8 mouse cellular contexts compared by ENCODE assay signal in the genomic region with DNA sequence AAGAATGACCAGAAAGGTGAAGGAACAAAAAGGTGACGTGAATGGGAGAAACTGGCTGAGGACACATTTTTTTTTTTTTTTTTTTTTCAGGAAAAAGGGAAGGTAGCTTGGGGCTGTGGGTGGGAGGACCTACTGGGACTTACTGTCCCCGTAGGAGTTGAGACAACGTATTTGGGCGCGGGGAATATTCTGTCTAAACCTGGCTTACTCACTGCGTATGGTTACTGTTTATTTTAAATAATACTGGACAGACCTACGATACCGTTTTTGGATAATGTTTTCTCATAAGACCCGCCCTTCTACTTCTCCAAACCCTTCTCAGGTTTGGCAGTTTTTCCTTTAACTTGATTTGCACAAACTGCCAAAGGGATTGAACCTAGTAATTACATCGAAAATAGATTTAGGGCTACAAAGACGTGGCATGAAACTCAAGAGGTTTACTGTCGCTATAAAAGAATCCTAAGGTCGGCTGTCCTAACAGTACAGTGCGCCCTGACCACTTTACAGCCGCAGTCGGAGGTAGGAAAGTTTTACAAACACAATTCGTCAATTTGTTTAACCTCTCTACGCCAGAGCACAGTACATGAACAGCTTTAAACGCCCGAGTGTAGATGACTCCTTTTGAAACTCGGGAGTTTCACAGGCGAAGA. TPM values are rescaled to one million over a fixed set of nuclear protein-coding genes. Genes with fewer than 3 reads are reported as not detected.
DNase-seq lines count a peak whose midpoint lies in the region; ATAC-seq and TF ChIP-seq lines count a peak whose summit lies in the region.

No protein-coding gene starts in this region.

- no peaks in the 10 kb centered on the region for H3K27me3 ChIP-seq in kidney, embryonic 14.5 days (ENCODE audit: control insufficient read depth, insufficient read depth, low read length)
- H3K27me3 ChIP-seq in hindbrain, postnatal 0 days (ENCODE audit: insufficient read depth, low read length): no peaks in the 10 kb centered on the region
- 0 out of 2 replicates have a peak, but pooled peaks cover 5% of the 10 kb centered on the region for H3K27me3 ChIP-seq in midbrain, embryonic 14.5 days (ENCODE audit: control insufficient read depth, insufficient read depth, low read length)

- no peak for ATAC-seq in kidney, embryonic 14.5 days (ENCODE audit: low FRiP score, low TSS enrichment)
- ATAC-seq in hindbrain, postnatal 0 days: no peak
- ATAC-seq in midbrain, embryonic 14.5 days (ENCODE audit: low FRiP score, low TSS enrichment): no peak

- H3K4me1 ChIP-seq in kidney, embryonic 14.5 days (ENCODE audit: control insufficient read depth, insufficient read depth, low read length): peaks cover 10% of the 10 kb centered on the region; the same call in 1 of the 2 replicates
- H3K4me1 ChIP-seq in cortical plate, adult 2 months (ENCODE audit: control insufficient read depth, insufficient read depth, low read length): peaks cover 11% of the 10 kb centered on the region
- peaks cover 14% of the 10 kb centered on the region for H3K4me1 ChIP-seq in hindbrain, postnatal 0 days (ENCODE audit: insufficient read depth, low read length)
- peaks cover 30% of the 10 kb centered on the region for H3K4me1 ChIP-seq in midbrain, embryonic 14.5 days (ENCODE audit: control insufficient read depth, insufficient read depth, low read length)

- TF ChIP-seq POLR2A in cortical plate, adult 2 months (IDR thresholded peaks at IDR 0.05; ENCODE audit: extremely low read depth, insufficient read depth, low read length): no peak

- 2% methylated on average over 22 of the region's 22 CpGs for WGBS in kidney, embryonic 14.5 days
- 5% methylated on average over 22 of the region's 22 CpGs for WGBS in hindbrain, postnatal 0 days
- WGBS in midbrain, embryonic 14.5 days: 8% methylated on average over 22 of the region's 22 CpGs

- peak overlapping the region; percentile 99 for H3K4me3 ChIP-seq in kidney, embryonic 14.5 days (ENCODE audit: low read length)
- peak overlapping the region; percentile 82 for H3K4me3 ChIP-seq in cortical plate, adult 2 months (ENCODE audit: insufficient read depth, low read length)
- peak overlapping the region; percentile 95 for H3K4me3 ChIP-seq in hindbrain, postnatal 0 days (ENCODE audit: low read length)
- peak overlapping the region; percentile 100 for H3K4me3 ChIP-seq in midbrain, embryonic 14.5 days (replicated peaks; ENCODE audit: low read depth, low read length)

- H3K36me3 ChIP-seq in kidney, embryonic 14.5 days (ENCODE audit: control insufficient read depth, insufficient read depth, low read length): no peaks in the 10 kb centered on the region
- H3K36me3 ChIP-seq in hindbrain, postnatal 0 days (ENCODE audit: insufficient read depth, low read length): no peaks in the 10 kb centered on the region
- no peaks in the 10 kb centered on the region for H3K36me3 ChIP-seq in midbrain, embryonic 14.5 days (ENCODE audit: control insufficient read depth, insufficient read depth, low read length)

- H3K27ac ChIP-seq in kidney, embryonic 14.5 days (ENCODE audit: low read depth, low read length): peak overlapping the region; percentile 74; the same call in 1 of the 2 replicates
- H3K27ac ChIP-seq in cortical plate, adult 2 months (ENCODE audit: insufficient read depth, low read length): peak overlapping the region; percentile 100; the same call in 1 of the 2 replicates
- peak overlapping the region; percentile 96 for H3K27ac ChIP-seq in hindbrain, postnatal 0 days
- peak overlapping the region; percentile 94 for H3K27ac ChIP-seq in midbrain, embryonic 14.5 days (replicated peaks; ENCODE audit: low read depth, low read length)

- TF ChIP-seq CTCF in cortical plate, adult 2 months (IDR thresholded peaks at IDR 0.05; ENCODE audit: extremely low read depth, insufficient read depth, low read length): no peak
- TF ChIP-seq CTCF in hindbrain, postnatal 0 days (IDR thresholded peaks at IDR 0.05; ENCODE audit: low read depth): no peak

- DNase-seq in kidney, adult 18-20 months: no peak
- DNase-seq in hindbrain, postnatal 0 days (ENCODE audit: low spot score): no peak
- DNase-seq in midbrain, embryonic 14.5 days: no peak
- DNase-seq in T-cell, adult 2 months (ENCODE audit: low spot score): no peak
- DNase-seq in left cerebral cortex, postnatal 4 days: no peak
- no peak for DNase-seq in ovary, postnatal 36 days (ENCODE audit: low spot score)

- H3K4me2 ChIP-seq in kidney, embryonic 14.5 days (replicated peaks; ENCODE audit: low read depth, low read length): peak overlapping the region; percentile 84
- peak overlapping the region; percentile 82 for H3K4me2 ChIP-seq in hindbrain, postnatal 0 days (ENCODE audit: low read depth, low read length)
- peak overlapping the region; percentile 88 for H3K4me2 ChIP-seq in midbrain, embryonic 14.5 days (ENCODE audit: low read length)

- intact Hi-C loops in left cerebral cortex, postnatal 4 days (cut with DNase I): loop anchor here (5.0 kb wide), 1 partner anchor 47 kb away; no protein-coding TSS in a partner anchor

- H3K9me3 ChIP-seq in kidney, embryonic 14.5 days (ENCODE audit: control insufficient read depth, low read length): no peaks in the 10 kb centered on the region
- no peaks in the 10 kb centered on the region for H3K9me3 ChIP-seq in hindbrain, postnatal 0 days (ENCODE audit: low read length)
- no peaks in the 10 kb centered on the region for H3K9me3 ChIP-seq in midbrain, embryonic 14.5 days (ENCODE audit: control insufficient read depth, low read length)

- H3K9ac ChIP-seq in kidney, embryonic 14.5 days (ENCODE audit: low read depth, low read length): peak overlapping the region; percentile 98
- peak overlapping the region; percentile 95 for H3K9ac ChIP-seq in hindbrain, postnatal 0 days (replicated peaks; ENCODE audit: low read length)
- H3K9ac ChIP-seq in midbrain, embryonic 14.5 days (replicated peaks; ENCODE audit: low read length): peak overlapping the region; percentile 97

RNA-seq across cellular contexts. Expression of gene Golph3, which starts 0.7 kb away (rescaled TPM):
- polyA plus RNA-seq in kidney, embryonic 14.5 days (2014; fragmentation: Nextera tagmentation; extraction: Ambion mirVana): 78.7 and 116 TPM in 2 replicates
- 78.3 and 81.6 TPM in 2 replicates for polyA plus RNA-seq in cortical plate, adult 2 months (2012; rRNA removed)
- 132 and 134 TPM in 2 replicates for total RNA-seq in hindbrain, postnatal 0 days (2014; rRNA removed)
- polyA plus RNA-seq in hindbrain, postnatal 0 days (2015; fragmentation: Nextera tagmentation; extraction: Ambion mirVana): 59.5 and 63.6 TPM in 2 replicates
- 74.5 and 88.2 TPM in 2 replicates for polyA plus RNA-seq in midbrain, embryonic 14.5 days (2014; fragmentation: Nextera tagmentation; extraction: Ambion mirVana)
- 10 to 100 TPM; 62.9 to 67.9 TPM for total RNA-seq in left cerebral cortex, postnatal 4 days (2021)

RNA-seq across cellular contexts. Expression of gene 1810049J17Rik, which starts 1.1 kb away (rescaled TPM):
- 0.81 and 1.9 TPM in 2 replicates for polyA plus RNA-seq in kidney, embryonic 14.5 days (2014; fragmentation: Nextera tagmentation; extraction: Ambion mirVana)
- not detected in 2 replicates for polyA plus RNA-seq in cortical plate, adult 2 months (2012; rRNA removed)
- total RNA-seq in hindbrain, postnatal 0 days (2014; rRNA removed): not detected in 2 replicates
- 1.4 and 1.8 TPM in 2 replicates for polyA plus RNA-seq in hindbrain, postnatal 0 days (2015; fragmentation: Nextera tagmentation; extraction: Ambion mirVana)
- 1.6 and 1.7 TPM in 2 replicates for polyA plus RNA-seq in midbrain, embryonic 14.5 days (2014; fragmentation: Nextera tagmentation; extraction: Ambion mirVana)
- total RNA-seq in left cerebral cortex, postnatal 4 days (2021): not detected
